ENCODE assay signal across 27 mouse cellular contexts in the genomic region with DNA sequence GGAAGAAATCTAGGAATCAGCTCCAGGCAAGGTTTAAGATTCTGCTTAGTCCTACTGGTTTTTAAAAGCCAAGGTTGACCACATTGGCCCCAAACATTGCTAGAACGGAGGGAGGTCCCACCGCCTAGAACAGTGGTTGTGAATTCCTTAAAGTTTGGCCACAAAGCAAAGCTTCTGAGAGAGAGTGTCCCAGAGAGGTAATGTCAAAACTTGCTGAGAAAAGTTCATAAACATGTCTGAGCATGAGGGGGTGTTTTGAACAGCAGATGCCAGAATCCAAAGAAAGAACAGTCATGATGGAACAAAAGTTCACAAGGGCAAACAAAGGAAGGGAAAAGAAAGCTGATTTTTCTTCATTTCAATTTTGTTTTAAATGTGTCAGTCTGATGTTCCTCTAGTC.
A peak's percentile ranks its signal among the peaks of the same experiment; 100 is the strongest.
DNase-seq lines count a peak whose midpoint lies in the region; ATAC-seq and TF ChIP-seq lines count a peak whose summit lies in the region.
"Had no signal": no experiment of that assay in that cellular context is flagged by ENCODE, and none has a peak within 500 bp of the region (broad histone marks: within the 10 kb centered on the region; RNA-seq: fewer than 3 reads in every experiment).

No protein-coding gene starts in this region.

- H3K27ac ChIP-seq in kidney, adult 2 months (ENCODE audit: insufficient read depth, low read depth, low read length) = no peak overlapping the region
- H3K27ac ChIP-seq in stomach, embryonic 16.5 days (ENCODE audit: low read length) = peak overlapping the region; percentile 17; the same call in 1 of the 2 replicates
- H3K27ac ChIP-seq in stomach, postnatal 0 days (replicated peaks) = no peak overlapping the region; the same call in 1 of the 2 replicates
- H3K27ac ChIP-seq in limb, embryonic 10.5 days = no peak overlapping the region
- H3K27ac ChIP-seq: embryonic facial prominence, embryonic 13.5 days; forebrain, embryonic 13.5 days; hindbrain, embryonic 10.5 days; hindbrain, embryonic 15.5 days; layer of hippocampus, adult 2 months; left cerebral cortex, adult 2 months; liver, embryonic 13.5 days; macrophage had no signal

- H3K36me3 ChIP-seq in kidney, adult 2 months (ENCODE audit: control insufficient read depth, insufficient read depth, low read length) = no peaks in the 10 kb centered on the region
- no peaks in the 10 kb centered on the region for H3K36me3 ChIP-seq in stomach, embryonic 16.5 days (ENCODE audit: control insufficient read depth, insufficient read depth, low read length)
- H3K36me3 ChIP-seq in stomach, postnatal 0 days (ENCODE audit: control insufficient read depth, insufficient read depth, low read length) = no peaks in the 10 kb centered on the region
- H3K36me3 ChIP-seq in limb, embryonic 10.5 days = no peaks in the 10 kb centered on the region
- H3K36me3 ChIP-seq: embryonic facial prominence, embryonic 13.5 days; G1E; hindbrain, embryonic 10.5 days; hindbrain, embryonic 15.5 days; liver, embryonic 13.5 days had no signal

- TF ChIP-seq POLR2A in kidney, adult 2 months (IDR thresholded peaks at IDR 0.05; ENCODE audit: low read depth, low read length) = no peak

- no peak overlapping the region for H3K9ac ChIP-seq in stomach, embryonic 16.5 days (ENCODE audit: low read length)
- no peak overlapping the region for H3K9ac ChIP-seq in stomach, postnatal 0 days (ENCODE audit: low read length)
- H3K9ac ChIP-seq: embryonic facial prominence, embryonic 13.5 days; forebrain, embryonic 13.5 days; hindbrain, embryonic 15.5 days; liver, embryonic 13.5 days had no signal

- peak; percentile 16 for DNase-seq in kidney, adult 2 months
- no peak for DNase-seq in kidney, adult 8-10 months
- DNase-seq in kidney, postnatal 14 days = peak; percentile 17
- no peak for DNase-seq in kidney, postnatal 25 days
- no peak for DNase-seq in stomach, postnatal 0 days (ENCODE audit: low spot score)
- DNase-seq in right cerebral cortex, postnatal 14 days = no peak
- DNase-seq in limb, embryonic 10.5 days (ENCODE audit: low spot score) = no peak
- DNase-seq: adrenal gland, postnatal 14 days; cerebellum, adult 11-12 months; cerebellum, adult 9-11 months; embryo, embryonic 11 days; gastrocnemius, postnatal 14 days; heart, postnatal 14 days; kidney, postnatal 10 days; liver, embryonic 13.5 days; midbrain, embryonic 14.5 days; thymus, postnatal 14 days had no signal

- TF ChIP-seq CTCF in kidney, adult 2 months (conservative IDR thresholded peaks at IDR 0.05; ENCODE audit: insufficient read depth, insufficient read length, low read depth, low read length) = no peak
- TF ChIP-seq CTCF in stomach, postnatal 0 days (IDR thresholded peaks at IDR 0.05; ENCODE audit: low read depth) = no peak

- no peaks in the 10 kb centered on the region for H3K27me3 ChIP-seq in kidney, adult 2 months (replicated peaks; ENCODE audit: control insufficient read depth, insufficient read depth, low read length)
- no peaks in the 10 kb centered on the region for H3K27me3 ChIP-seq in stomach, embryonic 16.5 days (ENCODE audit: control insufficient read depth, insufficient read depth, low read length)
- no peaks in the 10 kb centered on the region for H3K27me3 ChIP-seq in stomach, postnatal 0 days (ENCODE audit: control insufficient read depth, insufficient read depth, low read length)
- H3K27me3 ChIP-seq in limb, embryonic 10.5 days (ENCODE audit: low read depth, poor library complexity, severe bottlenecking) = no peaks in the 10 kb centered on the region
- H3K27me3 ChIP-seq: embryonic facial prominence, embryonic 13.5 days; forebrain, embryonic 13.5 days; hindbrain, embryonic 15.5 days; liver, embryonic 13.5 days had no signal

- no peak for TF ChIP-seq EP300 in stomach, postnatal 0 days (optimal IDR thresholded peaks at IDR 0.05)

- 84% methylated on average over 2 of the region's 2 CpGs for WGBS in kidney, adult 2 months
- 68% methylated on average over 2 of the region's 2 CpGs for WGBS in stomach, embryonic 16.5 days
- WGBS in stomach, postnatal 0 days = 57% methylated on average over 2 of the region's 2 CpGs
- 83% methylated on average over 2 of the region's 2 CpGs for WGBS in limb, embryonic 10.5 days

- no peak for ATAC-seq in stomach, embryonic 16.5 days (ENCODE audit: insufficient read depth, low FRiP score)
- no peak for ATAC-seq in stomach, postnatal 0 days (ENCODE audit: low FRiP score, low TSS enrichment)
- ATAC-seq: forebrain, embryonic 13.5 days; inflammation-experienced regulatory T-cells, adult 6 months had no signal

- no peaks in the 10 kb centered on the region for H3K4me1 ChIP-seq in kidney, adult 2 months (ENCODE audit: control insufficient read depth, insufficient read depth, low read length)
- no peaks in the 10 kb centered on the region for H3K4me1 ChIP-seq in stomach, embryonic 16.5 days (ENCODE audit: control insufficient read depth, insufficient read depth, low read length)
- H3K4me1 ChIP-seq in stomach, postnatal 0 days (replicated peaks; ENCODE audit: control insufficient read depth, insufficient read depth) = no peaks in the 10 kb centered on the region
- no peaks in the 10 kb centered on the region for H3K4me1 ChIP-seq in limb, embryonic 10.5 days
- H3K4me1 ChIP-seq: embryonic facial prominence, embryonic 13.5 days; forebrain, embryonic 13.5 days; hindbrain, embryonic 10.5 days; hindbrain, embryonic 15.5 days; liver, embryonic 13.5 days had no signal

- H3K4me2 ChIP-seq in stomach, embryonic 16.5 days (ENCODE audit: low read depth, low read length) = no peak overlapping the region
- no peak overlapping the region for H3K4me2 ChIP-seq in stomach, postnatal 0 days (replicated peaks; ENCODE audit: low read depth)
- H3K4me2 ChIP-seq: embryonic facial prominence, embryonic 13.5 days; forebrain, embryonic 13.5 days; hindbrain, embryonic 15.5 days; liver, embryonic 13.5 days had no signal

- H3K4me3 ChIP-seq in kidney, adult 2 months (ENCODE audit: insufficient read depth, low read depth, low read length) = no peak overlapping the region
- no peak overlapping the region for H3K4me3 ChIP-seq in stomach, embryonic 16.5 days (replicated peaks; ENCODE audit: low read length)
- no peak overlapping the region for H3K4me3 ChIP-seq in stomach, postnatal 0 days (ENCODE audit: low read depth, low read length)
- H3K4me3 ChIP-seq in limb, embryonic 10.5 days = no peak overlapping the region
- H3K4me3 ChIP-seq: embryonic facial prominence, embryonic 13.5 days; forebrain, embryonic 13.5 days; hindbrain, embryonic 10.5 days; hindbrain, embryonic 15.5 days; layer of hippocampus, adult 2 months; left cerebral cortex, adult 2 months; liver, embryonic 13.5 days had no signal

- H3K9me3 ChIP-seq in stomach, embryonic 16.5 days (replicated peaks; ENCODE audit: control insufficient read depth, low read length) = no peaks in the 10 kb centered on the region
- H3K9me3 ChIP-seq in stomach, postnatal 0 days (ENCODE audit: control insufficient read depth, low read length) = no peaks in the 10 kb centered on the region
- no peaks in the 10 kb centered on the region for H3K9me3 ChIP-seq in limb, embryonic 10.5 days (replicated peaks)
- H3K9me3 ChIP-seq: embryonic facial prominence, embryonic 13.5 days; forebrain, embryonic 13.5 days; hindbrain, embryonic 10.5 days; hindbrain, embryonic 15.5 days; liver, embryonic 13.5 days had no signal

Comparison
In these comparisons a context has a peak if more than half of its experiments do, and no peak if none do; other contexts are left out.
1. DNase-seq: peak in kidney, adult 2 months (single experiment) and kidney, postnatal 14 days (single experiment); none in kidney, adult 8-10 months (0 of 2), kidney, postnatal 25 days (0 of 2), stomach, postnatal 0 days (single experiment), right cerebral cortex, postnatal 14 days (single experiment) and limb, embryonic 10.5 days (single experiment).